Mouse (Mus musculus): ENCODE data around the gene Alpl.

- no peak for TF ChIP-seq CTCF (conservative IDR thresholded peaks at IDR 0.05; ENCODE audit: low read length)
- TF ChIP-seq POU5F1 (IDR thresholded peaks at IDR 0.05; ENCODE audit: borderline replicate concordance, low read length): no peak
- no peak for TF ChIP-seq NANOG (IDR thresholded peaks at IDR 0.05; ENCODE audit: borderline replicate concordance, low read length)
Observed at GRCm38 (mm10) chr4:137786488-137786887, 9.7 kb downstream of the Alpl start.

Data from E14TG2a.4 (cell line).